Mouse (Mus musculus): ENCODE data around the gene Gid4. TPM values are rescaled to one million over a fixed set of nuclear protein-coding genes. Genes with fewer than 3 reads are reported as not detected.

Gene Gid4
- polyA plus RNA-seq (2015; fragmentation: Nextera tagmentation; extraction: Ambion mirVana): 22.5 and 23.7 TPM in 2 replicates

GRCm38 (mm10) chr11:60416963-60417716, at the start of gene Gid4:
Gene Gid4, plus strand, starts transcription at chr11:60417145.

GRCm38 (mm10) chr11:60417717-60418472, 950 bp downstream of the Gid4 start, which contains the start of gene Atpaf2:
Gene Atpaf2, minus strand, starts transcription at chr11:60418457.

GRCm38 (mm10) chr11:60454080-60454744, 37.3 kb downstream of the Gid4 start, which contains the start of gene Drg2:
Gene Drg2, plus strand, starts transcription at chr11:60454591.

GRCm38 (mm10) chr11:60469039-60469438, 52.1 kb downstream of the Gid4 start, which contains the start of gene Myo15:
Gene Myo15, plus strand, starts transcription at chr11:60469339.

Other genes with a start within 250 kb of the Gid4 start
- gene Srebf1, start 194.6 kb upstream of the Gid4 start, polyA plus RNA-seq (2015; fragmentation: Nextera tagmentation; extraction: Ambion mirVana): 57.3 and 64.9 TPM in 2 replicates
- 44.2 and 58.1 TPM in 2 replicates for gene Tom1l2, start 64.2 kb upstream of the Gid4 start, polyA plus RNA-seq (2015; fragmentation: Nextera tagmentation; extraction: Ambion mirVana)
- gene Drc3, start 63.8 kb upstream of the Gid4 start, polyA plus RNA-seq (2015; fragmentation: Nextera tagmentation; extraction: Ambion mirVana): 6.5 and 6.6 TPM in 2 replicates
- 46.5 and 50.3 TPM in 2 replicates for gene Atpaf2, start 1.3 kb downstream of the Gid4 start, polyA plus RNA-seq (2015; fragmentation: Nextera tagmentation; extraction: Ambion mirVana)
- 83.4 and 86.0 TPM in 2 replicates for gene Drg2, start 37.4 kb downstream of the Gid4 start, polyA plus RNA-seq (2015; fragmentation: Nextera tagmentation; extraction: Ambion mirVana)
- gene Myo15, start 52.2 kb downstream of the Gid4 start, polyA plus RNA-seq (2015; fragmentation: Nextera tagmentation; extraction: Ambion mirVana): 0.53 and 0.54 TPM in 2 replicates
- 19.0 and 20.2 TPM in 2 replicates for gene Alkbh5, start 119.2 kb downstream of the Gid4 start, polyA plus RNA-seq (2015; fragmentation: Nextera tagmentation; extraction: Ambion mirVana)

All from neural tube, postnatal 0 days (tissue).